Mouse (Mus musculus): ENCODE data around the gene Lgals4.
A peak's percentile ranks its signal among the peaks of the same experiment; 100 is the strongest.
"Not testable (repeated sequence)": the region's sequence is repeated elsewhere in the genome, so short reads cannot be mapped to it uniquely, and the experiment has no call there.

The Lgals4 gene

DNA sequence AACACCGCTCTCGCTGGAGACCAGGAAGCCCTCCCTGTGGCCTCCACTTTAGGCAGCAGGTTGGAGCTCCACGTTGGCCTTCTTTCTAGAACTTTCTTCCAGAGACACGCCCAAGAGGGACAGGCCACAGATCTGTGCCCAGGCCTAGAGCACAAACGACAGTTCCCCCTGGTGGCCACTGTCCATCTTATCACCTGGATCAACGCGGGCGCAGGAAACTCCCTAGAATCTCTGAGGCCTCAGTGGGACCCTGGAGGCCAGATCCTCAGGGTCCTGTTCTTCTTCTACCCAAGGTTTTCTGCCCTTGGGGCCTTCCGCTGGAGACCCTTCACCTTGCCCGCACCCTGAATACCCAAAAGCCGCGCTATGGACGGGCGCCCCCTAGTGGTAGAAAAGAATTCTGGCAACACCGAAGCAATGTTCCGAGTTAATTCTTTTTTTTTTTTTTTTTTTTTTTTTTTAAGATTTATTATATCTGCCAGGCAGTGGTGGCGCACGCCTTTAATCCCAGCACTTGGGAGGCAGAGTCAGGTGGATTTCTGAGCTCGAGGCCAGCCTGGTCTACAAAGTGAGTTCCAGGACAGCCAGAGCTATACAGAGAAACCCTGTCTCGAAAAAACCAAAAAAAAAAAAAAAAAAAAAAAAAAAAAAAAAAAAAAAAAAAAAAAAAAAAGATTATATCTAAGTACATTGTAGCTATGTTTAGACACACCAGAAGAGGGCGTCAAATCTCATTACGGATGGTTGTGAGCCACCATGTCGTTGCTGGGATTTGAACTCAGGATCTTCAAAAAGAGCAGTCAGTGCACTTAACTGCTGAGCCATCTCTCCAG, 34.1 kb downstream of the Lgals4 start:
- peak; percentile 85 for DNase-seq

DNA sequence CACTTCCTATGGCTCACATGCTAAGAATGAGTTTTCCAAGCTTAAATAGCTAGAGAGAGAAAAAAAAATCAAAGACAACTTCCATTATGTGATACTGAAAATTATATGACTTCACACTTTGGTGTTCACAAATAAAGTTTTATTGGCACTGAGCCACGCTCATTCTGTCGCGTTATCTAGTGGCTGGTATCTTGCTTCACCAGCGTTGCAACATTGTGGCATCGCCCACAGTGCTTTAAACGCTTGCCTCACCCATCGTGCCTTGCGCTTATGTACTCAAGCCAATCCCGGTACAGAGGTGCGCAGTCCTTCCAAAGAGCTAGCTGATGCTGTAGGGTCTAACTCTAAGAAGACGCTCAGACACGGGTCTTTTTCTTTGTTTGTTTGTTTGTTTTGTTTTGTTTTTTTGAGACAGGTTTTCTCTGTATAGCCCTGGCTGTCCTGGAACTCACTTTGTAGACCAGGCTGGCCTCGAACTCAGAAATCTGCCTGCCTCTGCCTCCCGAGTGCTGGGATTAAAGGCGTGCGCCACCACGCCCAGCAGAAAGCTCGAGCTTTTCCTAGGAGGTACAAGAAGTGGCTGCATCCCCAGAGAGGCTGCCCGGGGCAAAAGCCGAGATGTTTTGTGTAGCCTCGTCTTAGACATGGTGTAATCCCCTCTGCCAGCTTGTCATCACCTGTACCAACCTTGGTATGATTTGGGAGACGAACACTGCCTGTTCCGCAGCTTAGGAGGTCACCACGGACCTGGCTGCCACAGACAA, 37.4 kb downstream of the Lgals4 start:
- no peak for DNase-seq

DNA sequence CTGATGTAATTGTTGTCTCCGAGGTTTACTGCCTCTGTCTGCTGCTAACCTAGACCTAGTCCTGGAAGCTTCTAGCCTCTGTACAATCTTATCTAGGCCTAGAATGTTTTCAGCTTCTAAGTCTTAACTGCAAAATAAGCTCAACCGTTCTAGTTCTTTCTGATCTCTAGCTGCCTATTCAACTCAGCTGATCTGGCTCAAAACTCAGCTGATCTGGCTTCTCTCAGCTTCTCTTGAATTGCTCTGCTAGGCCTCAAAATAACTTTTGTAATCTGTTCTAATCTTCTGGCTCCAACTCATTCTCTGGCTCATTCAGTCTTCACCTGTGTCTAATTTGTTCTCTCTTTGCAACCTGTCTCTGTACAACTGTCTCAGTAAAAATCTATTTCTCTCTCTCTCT, 40.9 kb downstream of the Lgals4 start:
- DNase-seq, result no peak

DNA sequence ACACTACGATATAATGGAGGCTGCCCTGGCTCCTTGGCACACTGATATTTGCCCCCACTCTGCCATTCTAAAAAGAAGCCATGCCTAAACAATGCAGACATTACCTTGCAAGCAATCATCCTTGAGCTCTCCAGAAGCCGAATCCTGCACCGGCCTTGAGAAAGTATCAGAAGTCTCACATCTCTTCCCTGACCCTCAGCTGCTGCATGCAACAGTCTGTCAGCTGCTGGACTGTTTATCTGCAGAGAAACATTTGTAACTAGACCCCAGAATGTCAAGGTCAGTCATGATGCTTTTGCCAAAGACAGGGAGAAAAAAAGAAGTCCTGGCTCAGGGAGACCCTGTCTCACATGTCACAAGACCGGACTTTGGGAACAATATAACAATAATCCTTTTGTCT, 42.4 kb downstream of the Lgals4 start:
- DNase-seq, result no peak

DNA sequence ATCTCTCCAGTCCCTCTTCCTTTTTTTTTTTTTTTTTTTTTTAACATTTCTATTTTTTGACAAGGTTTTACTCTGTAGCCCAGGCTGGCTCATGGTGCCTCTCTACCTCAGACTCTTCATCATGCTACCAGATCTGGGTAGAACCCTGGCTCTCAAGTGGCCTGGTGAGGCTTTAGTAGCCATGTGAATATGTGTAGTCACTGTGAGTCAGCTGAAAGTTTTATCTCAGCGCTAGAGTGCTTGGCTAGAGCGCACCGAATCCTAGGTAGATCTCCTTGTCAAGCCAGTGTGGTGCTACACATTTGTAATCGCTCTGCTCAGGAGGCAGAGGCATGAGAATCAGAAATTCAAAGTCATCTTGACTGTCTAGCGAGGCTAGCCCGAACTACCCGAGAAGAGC, 43.5 kb downstream of the Lgals4 start:
- no peak for DNase-seq

DNA sequence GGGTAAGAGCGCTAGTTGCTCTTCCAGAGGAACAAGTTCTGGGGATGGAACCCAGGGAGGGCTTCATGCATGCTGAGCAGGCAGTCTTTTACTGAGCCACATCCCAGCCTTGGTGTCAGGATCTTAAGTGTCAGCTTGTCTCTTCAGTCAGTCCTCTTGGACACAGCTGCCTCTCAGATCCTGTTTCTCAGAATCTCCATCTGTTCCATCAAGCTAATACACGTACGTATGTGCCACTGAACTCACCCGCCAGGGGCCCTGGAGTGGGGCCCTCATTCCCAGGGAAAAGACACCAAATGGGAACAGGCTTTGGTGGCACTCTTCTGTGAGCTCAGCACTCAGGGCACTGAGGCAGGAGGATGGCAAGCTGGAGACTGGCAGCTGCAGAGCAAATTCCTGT, 44.2 kb downstream of the Lgals4 start:
- DNase-seq, result no peak

DNA sequence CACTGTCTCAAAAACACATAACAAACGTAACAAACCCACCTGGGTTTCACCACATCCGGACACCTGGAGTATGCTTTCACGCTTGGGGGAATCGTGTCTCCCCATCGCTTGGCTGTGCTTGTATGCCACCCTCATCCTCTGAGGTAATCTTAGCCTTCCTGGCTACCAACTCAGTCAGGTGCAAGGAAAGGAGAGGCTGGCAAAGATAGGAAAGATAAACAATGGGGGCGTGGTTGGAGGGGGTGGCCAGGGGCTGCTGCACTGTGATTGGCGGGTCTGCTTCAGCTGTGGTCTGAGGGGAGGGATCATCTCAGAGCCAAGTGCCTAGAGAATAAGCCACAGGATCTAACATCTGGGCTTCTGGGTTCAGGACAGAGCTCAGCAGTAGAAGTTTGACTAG, 46.0 kb downstream of the Lgals4 start:
- peak; percentile 61 for DNase-seq

DNA sequence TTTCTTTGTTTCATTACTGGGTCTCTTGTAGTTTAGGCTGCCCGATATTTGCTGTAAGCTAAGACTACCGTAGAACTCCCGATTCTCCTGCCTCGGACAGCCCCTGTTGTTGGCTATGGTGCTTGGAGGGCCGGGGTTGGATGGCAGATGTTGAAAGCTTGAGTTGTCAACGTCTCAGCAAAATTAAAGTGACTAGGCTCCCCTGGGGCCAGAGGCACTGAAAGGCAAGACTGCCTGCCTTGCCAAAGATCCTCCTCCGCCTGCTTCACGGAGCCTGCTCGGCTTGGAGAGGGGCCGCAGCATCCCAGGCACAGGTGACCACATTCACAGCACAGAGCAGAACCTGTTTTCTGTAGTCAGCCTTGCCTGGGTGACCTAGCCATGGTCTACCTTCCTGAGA, 46.9 kb downstream of the Lgals4 start:
- no peak for DNase-seq

DNA sequence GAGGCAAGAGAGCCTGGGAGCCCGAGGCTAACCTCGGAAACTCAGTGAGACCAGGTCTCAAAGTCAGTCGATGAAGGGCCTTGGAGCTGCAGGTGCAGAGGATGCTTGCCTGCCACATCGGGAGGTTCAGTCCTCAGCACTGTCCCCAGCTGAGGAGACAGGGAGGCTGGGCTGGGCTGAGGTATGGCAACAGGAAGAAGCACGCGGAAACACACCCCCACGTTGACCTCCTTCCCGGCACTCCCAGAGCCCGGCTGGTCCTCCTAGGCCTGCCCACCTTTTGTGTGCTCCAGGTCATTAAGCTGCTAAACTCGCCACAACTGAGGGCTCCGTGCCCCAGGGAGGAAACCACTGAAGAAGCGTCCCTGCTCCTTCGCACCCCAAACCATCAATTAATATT, 47.5 kb downstream of the Lgals4 start, which contains the start of gene Capn12:
Gene Capn12, plus strand, starts transcription at position 224 of the 400 bp plus-strand sequence.
- peak; percentile 61 for DNase-seq

DNA sequence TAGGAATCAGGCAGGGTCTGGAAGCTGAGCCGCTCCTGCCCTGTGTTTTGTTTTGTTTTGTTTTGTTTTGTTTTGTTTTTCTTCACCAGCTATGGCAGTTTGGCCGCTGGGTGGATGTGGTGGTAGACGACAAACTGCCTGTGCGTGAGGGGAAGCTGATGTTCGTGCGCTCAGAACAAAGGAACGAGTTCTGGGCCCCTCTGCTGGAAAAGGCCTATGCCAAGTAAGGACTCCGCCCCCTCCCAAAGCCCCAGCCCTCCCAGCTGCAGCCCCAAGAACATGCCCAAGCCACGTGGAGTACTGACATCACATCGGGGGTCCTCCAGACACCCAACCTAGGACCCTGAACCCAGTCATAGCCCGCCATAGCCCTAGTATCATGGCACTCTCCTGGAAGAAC, 49.4 kb downstream of the Lgals4 start:
- DNase-seq, result peak; percentile 51

DNA sequence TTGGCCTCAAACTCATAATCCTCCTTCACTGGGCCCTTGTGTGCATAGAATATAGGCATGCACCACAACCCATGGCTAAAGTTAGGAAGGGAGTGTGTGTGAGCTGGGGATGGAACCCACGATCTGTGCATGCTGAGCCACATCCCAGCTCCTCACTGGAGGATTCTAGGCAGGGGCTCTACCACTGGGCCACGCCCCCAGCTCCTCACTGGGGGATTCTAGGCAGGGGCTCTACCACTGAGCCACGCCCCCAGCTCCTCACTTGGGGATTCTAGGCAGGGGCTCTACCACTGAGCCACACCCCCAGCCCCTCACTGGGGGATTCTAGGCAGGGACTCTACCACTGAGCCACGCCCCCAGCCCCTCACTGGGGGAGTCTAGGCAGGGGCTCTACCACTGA, 50.0 kb downstream of the Lgals4 start:
- not testable (repeated sequence) for DNase-seq

DNA sequence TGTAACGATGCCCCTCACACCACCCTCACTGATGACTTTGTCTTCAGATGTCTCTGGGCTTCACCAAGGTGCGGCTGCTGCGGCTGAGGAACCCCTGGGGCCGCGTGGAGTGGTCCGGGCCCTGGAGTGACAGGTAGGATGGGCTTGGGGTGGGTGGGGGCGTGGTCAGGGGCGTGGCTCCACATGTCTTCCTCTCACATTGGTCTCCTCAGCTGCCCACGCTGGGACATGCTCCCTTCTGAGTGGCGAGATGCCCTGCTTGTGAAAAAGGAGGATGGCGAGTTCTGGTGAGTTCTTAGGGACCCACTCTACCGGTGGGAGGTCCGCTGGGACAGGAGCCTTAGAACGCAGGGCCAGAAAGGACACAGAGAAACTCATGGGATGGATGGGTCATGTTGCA, 52.8 kb downstream of the Lgals4 start:
- DNase-seq, result peak; percentile 15

DNA sequence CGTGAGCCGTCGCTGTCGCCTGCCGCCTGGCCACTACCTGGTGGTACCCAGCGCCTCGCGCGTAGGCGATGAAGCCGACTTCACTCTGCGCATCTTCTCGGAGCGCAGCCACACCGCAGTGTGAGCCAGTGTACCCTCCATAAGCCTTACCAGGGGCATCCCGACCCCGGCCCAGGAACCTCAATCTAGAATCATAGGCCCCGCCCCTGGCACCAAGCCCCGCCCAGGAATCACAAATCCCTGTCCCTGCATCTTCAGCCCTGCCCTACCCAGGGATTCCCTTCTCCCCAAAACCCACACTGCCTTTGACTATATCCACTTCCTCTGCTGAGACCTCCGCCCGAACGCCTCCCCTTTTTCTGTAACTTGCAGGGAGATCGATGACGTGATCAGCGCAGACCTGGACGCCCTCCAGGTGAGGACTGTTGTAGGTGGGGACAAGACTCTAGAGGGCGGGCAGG, 55.1 kb downstream of the Lgals4 start:
- peak; percentile 9 for DNase-seq

Measured in thymus, postnatal 14 days (tissue).